Mouse (Mus musculus): ENCODE data around the gene Vipas39.
A peak's percentile ranks its signal among the peaks of the same experiment; 100 is the strongest.
"Not testable (repeated sequence)": the region's sequence is repeated elsewhere in the genome, so short reads cannot be mapped to it uniquely, and the experiment has no call there.

The Vipas39 gene

DNA sequence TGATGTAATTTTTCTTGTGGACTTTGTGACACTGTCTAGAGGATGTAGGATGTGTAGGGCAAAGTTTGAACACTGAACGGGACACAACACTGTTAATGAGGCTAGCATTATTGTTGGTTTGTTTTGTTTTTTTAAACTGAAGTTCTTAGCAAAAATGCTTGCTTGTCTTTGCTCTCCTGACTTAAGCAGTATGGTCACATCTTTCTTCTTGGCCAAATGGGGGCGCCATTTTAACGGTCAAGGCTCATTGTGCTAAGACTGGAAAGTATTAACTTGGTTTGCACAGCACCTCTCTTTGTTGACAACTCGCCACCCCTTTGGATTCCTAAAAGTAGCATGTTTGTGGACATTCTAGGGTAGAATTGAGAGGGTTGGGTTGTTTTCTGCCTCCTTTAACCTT, 1.6 kb upstream of the Vipas39 start:
- DNase-seq (ENCODE audit: extremely low read depth, low read depth): peak; percentile 58

GRCm38 (mm10) chr12:87266827-87267603, 959 bp upstream of the Vipas39 start:
- peak; percentile 42 for DNase-seq (ENCODE audit: extremely low read depth, low read depth)

- DNase-seq (ENCODE audit: extremely low read depth, low read depth): no peak
Measured at GRCm38 (mm10) chr12:87265444-87265843, 612 bp downstream of the Vipas39 start.

- no peak for DNase-seq (ENCODE audit: extremely low read depth, low read depth)
Measured at GRCm38 (mm10) chr12:87260562-87260961, 5.5 kb downstream of the Vipas39 start.

DNA sequence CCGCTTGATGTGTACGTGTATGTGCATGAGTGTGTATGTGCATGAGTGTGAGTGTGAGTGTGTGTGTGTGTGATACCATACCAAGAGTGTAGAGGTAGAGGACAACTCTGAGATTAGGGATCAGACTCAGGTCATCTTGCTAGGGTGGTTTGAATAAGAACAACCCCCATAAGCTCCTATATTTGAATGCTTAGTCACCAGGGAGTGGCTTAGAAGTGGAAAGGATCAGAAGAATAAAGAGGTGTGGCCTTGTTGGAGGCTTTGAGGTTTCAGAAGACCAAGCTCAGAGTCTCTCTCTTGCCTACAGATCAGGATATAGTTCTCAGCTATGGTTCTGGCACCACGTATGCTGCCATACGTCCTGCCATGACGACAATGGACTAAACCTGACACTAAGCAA, 9.4 kb downstream of the Vipas39 start:
- no peak for DNase-seq (ENCODE audit: extremely low read depth, low read depth)

DNA sequence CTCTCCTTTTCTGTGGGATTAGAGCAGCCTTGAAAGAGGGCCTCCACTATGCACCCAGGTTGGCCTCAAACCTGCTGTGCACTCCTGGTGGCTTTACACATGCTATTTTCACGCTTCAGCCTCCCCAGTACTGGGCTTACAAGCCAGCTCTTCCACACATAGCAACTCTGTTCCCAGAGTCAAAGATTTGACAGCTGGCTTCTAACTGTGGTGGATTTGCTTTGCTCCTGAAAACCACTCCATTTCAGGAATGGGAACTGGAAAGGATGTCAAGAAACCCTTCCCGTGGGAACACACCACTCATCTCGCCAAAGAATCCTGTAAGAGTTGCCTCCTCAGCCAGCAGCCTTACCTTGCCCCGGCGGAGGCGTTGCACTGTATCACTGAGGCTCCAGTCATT, 12.2 kb downstream of the Vipas39 start:
- no peak for DNase-seq (ENCODE audit: extremely low read depth, low read depth)

GRCm38 (mm10) chr12:87250161-87250560, 15.9 kb downstream of the Vipas39 start:
- DNase-seq (ENCODE audit: extremely low read depth, low read depth): no peak

DNA sequence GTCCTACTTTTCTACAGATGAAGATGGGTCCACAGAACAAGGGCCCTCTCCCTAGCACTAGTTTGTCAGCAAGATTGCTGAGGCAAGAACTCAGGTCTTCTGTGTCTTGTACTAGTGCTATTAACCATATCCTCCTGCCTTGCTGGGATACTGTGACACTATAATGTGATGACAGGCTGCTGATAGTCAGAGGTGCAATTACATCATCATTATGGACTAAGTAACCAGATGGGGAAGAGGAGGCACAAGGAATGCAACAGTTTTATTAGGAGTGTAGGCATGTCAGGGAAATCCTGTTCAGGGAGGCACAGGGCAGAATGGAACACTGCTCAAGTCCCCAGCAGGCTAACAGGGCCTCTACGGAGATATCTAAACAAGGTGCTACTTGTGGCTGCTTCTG, 27.4 kb downstream of the Vipas39 start, which contains the start of gene Noxred1:
Noxred1 (minus strand) TSS at position 101 of the 400 bp plus-strand sequence.
- DNase-seq (ENCODE audit: extremely low read depth, low read depth): no peak

- DNase-seq (ENCODE audit: extremely low read depth, low read depth): peak; percentile 22
Measured at GRCm38 (mm10) chr12:87236882-87237483, 29.1 kb downstream of the Vipas39 start.

- peak; percentile 38 for DNase-seq (ENCODE audit: extremely low read depth, low read depth)
Measured at GRCm38 (mm10) chr12:87230379-87230895, 35.6 kb downstream of the Vipas39 start.

DNA sequence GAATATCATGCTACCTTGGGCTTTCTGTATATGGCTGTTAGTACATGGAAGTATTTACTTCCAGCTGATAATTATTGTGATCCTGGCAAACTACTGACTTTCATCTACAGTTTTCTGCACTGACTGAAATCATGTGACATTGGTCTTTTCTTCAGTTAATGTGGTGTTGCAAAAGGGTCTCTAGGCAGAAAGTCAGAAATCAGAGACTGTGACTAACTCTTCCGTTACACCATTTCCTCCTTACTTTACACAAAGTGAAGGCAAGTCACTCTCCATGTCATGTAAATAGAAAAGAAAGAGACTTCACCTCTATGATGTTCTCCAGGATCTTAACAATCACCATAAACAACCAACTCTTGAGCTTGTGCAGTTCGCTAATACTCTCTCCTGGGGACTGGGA, 36.4 kb downstream of the Vipas39 start:
- DNase-seq (ENCODE audit: extremely low read depth, low read depth): no peak

DNA sequence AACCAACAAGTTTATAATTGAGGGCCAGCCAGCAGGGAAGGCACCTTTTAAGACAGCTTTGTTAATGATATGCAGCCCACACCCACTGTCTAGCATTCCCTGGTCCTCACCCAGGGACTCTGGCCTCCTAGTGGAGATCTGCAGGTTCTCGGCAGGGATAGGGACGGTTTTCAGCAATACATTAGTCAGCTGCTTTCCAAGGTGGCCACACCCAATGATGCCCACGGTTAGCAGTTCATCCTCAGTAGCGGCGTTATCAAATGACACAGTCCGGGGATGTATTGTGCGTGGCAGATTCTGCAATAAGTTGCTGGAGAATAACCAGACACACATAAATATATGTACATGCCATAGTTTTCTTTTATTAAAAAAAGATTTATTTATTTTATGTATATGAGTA, 39.3 kb downstream of the Vipas39 start:
- DNase-seq (ENCODE audit: extremely low read depth, low read depth): no peak

DNA sequence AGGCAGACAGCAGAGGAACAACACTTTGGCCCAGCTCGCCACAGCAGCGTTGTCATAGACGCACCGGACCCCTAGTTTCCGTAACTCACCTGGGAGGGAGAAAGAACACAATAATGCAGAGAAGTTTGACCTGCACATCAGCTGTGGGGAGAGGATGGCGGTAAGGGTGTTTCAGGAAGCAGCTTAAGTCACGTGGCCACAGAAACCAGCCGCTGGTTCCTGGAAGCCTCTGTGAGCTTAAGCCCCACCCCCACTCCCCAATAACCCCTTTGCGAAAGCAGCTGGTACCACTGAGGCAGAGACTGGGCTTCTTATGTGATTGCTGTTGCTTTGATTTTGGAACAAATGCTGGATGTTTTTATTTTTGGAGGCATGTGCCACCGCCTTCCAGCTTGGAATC, 41.1 kb downstream of the Vipas39 start:
- no peak for DNase-seq (ENCODE audit: extremely low read depth, low read depth)

DNA sequence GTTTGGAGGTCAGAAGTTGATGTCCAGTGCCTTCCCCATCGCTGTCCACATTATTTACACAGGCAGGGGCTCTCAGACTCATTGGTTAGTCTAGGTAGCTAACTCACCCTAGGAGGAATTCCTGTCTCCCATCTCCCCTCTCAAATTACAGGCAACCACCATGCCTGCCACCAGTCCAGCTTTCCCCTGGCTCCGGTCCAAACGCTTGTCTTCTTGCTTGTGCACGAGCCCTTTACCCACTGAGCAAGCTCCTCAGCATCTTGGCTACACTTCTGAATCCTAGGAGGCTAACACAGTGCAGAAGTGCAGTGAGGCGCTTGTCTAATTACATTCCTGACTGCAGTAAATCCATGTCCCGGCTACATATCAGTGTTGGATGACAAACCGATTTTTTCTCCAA, 46.7 kb downstream of the Vipas39 start:
- no peak for DNase-seq (ENCODE audit: extremely low read depth, low read depth)

DNA sequence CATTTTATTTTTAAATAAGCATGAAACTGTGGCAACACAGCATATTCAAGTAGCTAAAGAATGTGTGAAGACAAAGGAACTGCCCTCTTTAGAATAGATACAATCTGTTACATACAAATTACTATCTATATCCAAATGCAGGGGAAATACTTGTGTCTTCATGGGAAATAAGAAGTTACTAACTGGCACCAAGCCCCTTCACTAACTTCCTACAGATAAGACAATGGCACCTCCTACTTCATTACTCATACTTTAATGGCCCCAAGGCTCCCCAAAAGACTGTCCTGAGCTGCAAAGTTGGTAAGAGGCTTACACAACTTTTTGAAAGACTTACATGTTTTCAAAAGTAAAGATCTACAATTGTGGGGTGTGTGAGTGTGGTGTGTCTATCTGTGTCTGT, 48.5 kb downstream of the Vipas39 start:
- no peak for DNase-seq (ENCODE audit: extremely low read depth, low read depth)

DNA sequence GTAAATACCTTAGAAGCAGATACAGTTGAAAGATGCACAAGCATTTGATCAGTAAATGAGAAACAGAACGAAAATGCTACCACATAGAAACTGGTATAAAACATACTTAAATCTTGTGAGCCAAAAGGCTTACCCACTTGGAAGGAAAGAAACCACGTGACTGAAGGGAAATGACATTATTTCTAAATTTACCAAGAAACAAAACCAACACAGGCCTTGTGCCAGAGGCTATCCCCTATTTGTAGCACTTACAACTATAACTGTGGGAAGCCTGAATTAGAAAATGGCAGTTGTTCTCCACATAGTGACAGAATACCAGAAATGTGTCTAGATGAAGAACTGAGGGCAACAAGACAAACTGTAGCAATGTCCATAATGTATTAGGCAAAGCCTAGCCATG, 50.0 kb downstream of the Vipas39 start:
- DNase-seq (ENCODE audit: extremely low read depth, low read depth): no peak

GRCm38 (mm10) chr12:87212844-87213606, 53.0 kb downstream of the Vipas39 start:
- no peak for DNase-seq (ENCODE audit: extremely low read depth, low read depth)

- not testable (repeated sequence) for DNase-seq (ENCODE audit: extremely low read depth, low read depth)
Measured at GRCm38 (mm10) chr12:87205789-87206188, 60.3 kb downstream of the Vipas39 start.

GRCm38 (mm10) chr12:87201694-87202093, 64.4 kb downstream of the Vipas39 start:
- no peak for DNase-seq (ENCODE audit: extremely low read depth, low read depth)

DNA sequence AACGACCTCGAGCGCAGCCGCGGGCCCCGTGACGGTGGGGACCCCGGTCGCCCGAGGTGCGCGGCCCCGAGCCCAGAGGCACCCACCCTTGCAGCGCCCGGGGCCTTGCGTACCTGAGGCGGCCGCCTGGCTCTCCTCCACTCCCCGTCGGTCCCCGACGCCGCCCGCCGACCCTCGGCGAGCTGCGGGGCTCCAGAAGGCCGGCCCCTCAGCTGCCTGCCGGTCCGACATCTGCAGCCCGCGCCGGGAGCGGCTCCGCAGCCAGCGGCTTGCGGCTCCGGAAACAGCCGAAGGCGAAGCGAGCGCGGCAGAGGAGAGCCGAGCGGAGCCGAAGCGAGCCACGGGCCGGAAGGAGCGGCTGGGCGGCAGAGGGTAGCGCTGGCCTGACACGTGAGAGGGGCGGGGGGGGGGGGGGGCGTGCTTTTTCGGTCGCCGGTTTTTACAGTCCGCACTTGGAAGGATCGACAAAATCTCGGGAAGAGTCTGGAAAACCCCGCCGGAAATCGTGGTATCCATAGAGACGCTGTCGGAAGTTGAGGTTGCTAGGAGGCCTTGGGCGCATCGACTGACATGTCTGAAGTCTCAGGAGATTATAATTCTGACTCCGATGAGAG, 66.0 kb downstream of the Vipas39 start, which contains the start of gene Tmed8:
Tmed8 (minus strand) TSS at position 482 of the 614 bp plus-strand sequence.
- DNase-seq (ENCODE audit: extremely low read depth, low read depth): peak; percentile 34

DNA sequence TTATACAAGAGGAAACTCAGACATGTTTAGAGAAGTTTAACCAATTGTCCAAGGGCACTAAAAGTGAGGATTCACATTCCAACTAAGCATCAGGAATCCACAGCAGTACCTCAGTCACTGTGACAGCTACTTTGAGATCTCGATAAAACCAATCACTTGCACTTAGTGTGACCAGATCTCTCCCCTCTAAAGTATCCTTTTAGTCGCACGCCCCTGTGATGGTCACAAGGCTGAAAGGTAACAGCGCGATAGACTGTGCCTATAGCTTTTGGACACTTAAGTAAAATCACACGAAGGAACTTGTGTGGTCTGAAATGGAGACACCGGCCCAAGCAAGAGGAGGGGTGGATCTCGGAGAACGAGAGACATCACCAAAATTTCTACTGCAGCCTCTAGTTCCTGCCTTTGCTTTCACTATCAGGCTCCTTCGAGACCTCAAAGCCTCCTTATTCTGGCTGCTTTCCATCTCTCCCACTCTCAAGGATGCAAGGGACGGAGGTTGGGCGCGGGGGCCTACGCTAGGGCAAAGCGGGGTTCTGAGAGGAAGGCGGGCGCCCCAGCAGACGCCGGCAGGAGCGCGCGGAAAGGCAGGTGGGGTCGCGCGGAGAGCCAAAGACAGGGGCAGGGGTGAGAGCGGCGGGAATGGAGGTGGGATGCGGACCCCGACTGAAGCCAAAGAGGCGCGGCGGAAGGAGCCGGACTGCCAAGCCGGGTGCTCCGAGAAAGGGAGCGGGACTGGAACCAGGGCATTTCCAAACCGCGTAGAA, 66.7 kb downstream of the Vipas39 start, which contains the start of gene Samd15:
Samd15 (plus strand) TSS at position 518 of the 767 bp plus-strand sequence.
- DNase-seq (ENCODE audit: extremely low read depth, low read depth): no peak

Measured in MEL-GATA-1-ER (cell line).